Mouse (Mus musculus) thymus, postnatal 36 days (tissue): ENCODE measurements around the gene Fut1.
A peak's percentile ranks its signal among the peaks of the same experiment; 100 is the strongest.

Experiments
- DNase-seq, 2 experiments: peaks; one replicate each; pipeline ENCODE4 v3.0.0; 2022; ENCODE audit warnings: mixed read lengths in 2 of 2

The Fut1 gene

GRCm38 (mm10) chr7:45605704-45606289 is 11.3 kb upstream of the Fut1 start:
- DNase-seq: no peak

GRCm38 (mm10) chr7:45609511-45609910 is 7.6 kb upstream of the Fut1 start:
- no peak for DNase-seq

- DNase-seq: no peak
Observed at GRCm38 (mm10) chr7:45616277-45616676, 812 bp upstream of the Fut1 start.

- DNase-seq: no peak
Observed at GRCm38 (mm10) chr7:45618316-45618715, 1.2 kb downstream of the Fut1 start.

- no peak for DNase-seq
Observed at GRCm38 (mm10) chr7:45619592-45619991, 2.5 kb downstream of the Fut1 start.

GRCm38 (mm10) chr7:45621443-45621842 is 4.4 kb downstream of the Fut1 start, which contains the start of gene Izumo1:
Izumo1 (plus strand) TSS chr7:45621811.
- DNase-seq: no peak

GRCm38 (mm10) chr7:45623507-45623906 is 6.4 kb downstream of the Fut1 start:
- DNase-seq: no peak

- DNase-seq: no peak
Observed at GRCm38 (mm10) chr7:45624718-45625117, 7.6 kb downstream of the Fut1 start.

- DNase-seq: no peak
Observed at GRCm38 (mm10) chr7:45625481-45625880, 8.4 kb downstream of the Fut1 start.

- DNase-seq: no peak
Observed at GRCm38 (mm10) chr7:45626571-45627076, 9.5 kb downstream of the Fut1 start.

GRCm38 (mm10) chr7:45627261-45627660 is 10.2 kb downstream of the Fut1 start, which contains the start of gene Rasip1:
Rasip1 (plus strand) TSS chr7:45627488.
- no peak for DNase-seq

- DNase-seq: peak; percentile 85 to 87
Observed at GRCm38 (mm10) chr7:45628364-45629294, 11.5 kb downstream of the Fut1 start.

- no peak for DNase-seq
Observed at GRCm38 (mm10) chr7:45630064-45630907, 13.2 kb downstream of the Fut1 start.

GRCm38 (mm10) chr7:45632499-45632898 is 15.4 kb downstream of the Fut1 start:
- no peak for DNase-seq

GRCm38 (mm10) chr7:45634946-45635681 is 18.0 kb downstream of the Fut1 start:
- no peak for DNase-seq

- DNase-seq: no peak
Observed at GRCm38 (mm10) chr7:45635711-45636688, 18.9 kb downstream of the Fut1 start.

GRCm38 (mm10) chr7:45637710-45638109 is 20.6 kb downstream of the Fut1 start:
- no peak for DNase-seq

- no peak for DNase-seq
Observed at GRCm38 (mm10) chr7:45638623-45639401, 21.7 kb downstream of the Fut1 start.

GRCm38 (mm10) chr7:45639561-45640027 is 22.5 kb downstream of the Fut1 start, which contains the start of gene Mamstr:
Mamstr (plus strand) TSS chr7:45639977.
- DNase-seq: no peak
